Mouse (Mus musculus): Measurements from ENCODE around the gene Tbc1d22a.

Tbc1d22a gene

GRCm38 (mm10) chr15:86496646-86497045 is 282.4 kb downstream of the Tbc1d22a start:
- DNase-seq (ENCODE audit: low read depth, low spot score), result no peak

DNA sequence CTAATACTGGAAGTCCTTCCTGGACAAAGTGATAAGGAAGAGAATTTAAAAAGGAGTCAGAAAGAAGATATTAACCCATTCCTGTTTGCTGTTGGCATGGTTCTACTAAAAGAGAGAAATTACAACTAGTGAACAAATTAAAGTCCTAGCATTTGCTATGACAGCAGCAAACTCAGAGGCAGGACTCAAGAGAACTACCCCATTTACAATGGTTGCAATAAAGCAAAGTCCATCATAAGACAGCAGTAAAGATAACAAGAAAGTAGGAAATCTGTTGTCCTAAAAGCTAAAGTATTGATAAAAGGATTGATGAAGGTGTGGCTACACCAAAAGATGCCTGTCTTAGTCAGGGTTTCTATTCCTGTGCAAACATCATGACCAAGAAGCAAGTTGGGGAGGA is 286.3 kb downstream of the Tbc1d22a start:
- no peak for DNase-seq (ENCODE audit: low read depth, low spot score)

GRCm38 (mm10) chr15:86503413-86503812 is 289.2 kb downstream of the Tbc1d22a start:
- DNase-seq (ENCODE audit: low read depth, low spot score), result no peak

GRCm38 (mm10) chr15:86506666-86507065 is 292.4 kb downstream of the Tbc1d22a start:
- no peak for DNase-seq (ENCODE audit: low read depth, low spot score)

DNA sequence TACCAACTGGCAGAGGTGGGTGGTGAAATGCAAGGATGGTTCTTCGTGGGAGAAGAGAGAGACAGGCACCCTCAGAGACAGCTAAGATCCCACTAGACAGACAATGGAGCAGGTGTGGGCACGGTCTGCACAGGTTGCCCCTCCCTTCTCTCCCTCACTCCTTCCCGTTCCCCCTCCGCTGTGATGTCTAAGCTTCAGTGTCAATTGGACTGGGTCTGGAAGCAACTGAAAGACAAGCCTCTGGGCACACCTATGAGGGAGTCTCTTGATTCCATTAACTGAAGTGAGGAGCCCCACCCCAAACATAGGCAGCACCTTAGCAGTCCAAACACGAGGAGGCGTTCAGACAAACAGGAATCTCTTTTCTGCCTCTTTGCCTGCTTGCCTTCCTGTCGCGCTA is 293.3 kb downstream of the Tbc1d22a start:
- no peak for DNase-seq (ENCODE audit: low read depth, low spot score)

DNA sequence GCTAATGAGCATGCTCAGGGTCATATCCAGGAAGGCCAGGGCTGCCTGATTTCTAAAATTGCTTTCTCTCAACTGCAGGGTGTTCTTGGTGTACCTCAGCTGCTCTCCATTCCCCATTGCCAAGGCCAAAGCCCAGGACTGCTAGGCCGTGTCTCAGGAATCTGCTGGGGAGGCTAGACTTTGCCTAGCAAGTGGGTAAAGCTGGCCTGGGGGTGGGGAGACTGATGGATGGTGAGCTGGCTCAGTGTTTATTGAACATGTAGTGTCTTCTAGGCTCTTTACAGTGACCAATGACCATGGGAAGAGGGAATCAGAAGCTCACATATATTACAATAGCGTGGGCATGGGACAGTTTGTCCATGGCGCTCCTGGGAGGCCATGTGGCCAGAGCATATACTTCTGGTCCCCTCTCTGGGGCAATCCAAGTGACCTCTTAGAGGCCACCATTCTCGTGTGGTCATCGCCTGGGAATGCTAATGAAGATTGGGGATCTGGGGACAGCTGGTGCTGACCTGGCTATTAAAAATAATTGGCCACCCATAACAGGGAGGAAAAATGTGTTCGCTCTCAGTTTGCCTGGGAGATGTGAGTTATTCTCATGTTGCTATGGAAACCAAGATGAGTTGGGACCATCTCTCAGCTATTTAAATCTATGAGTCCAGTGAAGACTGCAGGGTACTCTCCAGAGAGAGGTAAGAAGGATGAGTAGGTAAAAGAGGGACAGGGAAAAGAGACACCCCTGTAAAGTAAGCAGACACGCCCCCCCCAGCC is 294.3 kb downstream of the Tbc1d22a start:
- no peak for DNase-seq (ENCODE audit: low read depth, low spot score)

- DNase-seq (ENCODE audit: low read depth, low spot score), result no peak
These were observed 295.3 kb downstream of the Tbc1d22a start for GRCm38 (mm10) chr15:86509601-86510000.

GRCm38 (mm10) chr15:86511181-86511580 is 296.9 kb downstream of the Tbc1d22a start:
- DNase-seq (ENCODE audit: low read depth, low spot score), result no peak

DNA sequence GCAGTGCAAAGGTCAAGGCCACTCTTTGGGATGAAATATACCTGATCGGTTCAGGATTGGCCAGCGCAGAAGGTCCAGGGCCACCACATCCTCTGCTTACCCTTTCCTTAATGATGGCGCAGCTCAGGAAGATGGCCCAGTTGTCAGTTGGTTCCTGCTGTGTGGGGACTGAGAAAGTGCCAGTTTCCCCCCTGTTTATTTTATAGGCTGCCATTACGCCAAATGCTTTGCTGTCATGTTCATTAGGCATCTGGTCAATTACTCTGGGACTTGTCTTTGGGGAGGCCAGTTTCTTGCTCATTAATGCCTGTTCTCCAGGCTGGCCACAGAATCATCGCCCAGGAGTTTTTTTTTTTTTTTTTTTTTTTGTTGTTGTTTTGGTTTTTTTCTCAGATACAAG is 299.1 kb downstream of the Tbc1d22a start:
- DNase-seq (ENCODE audit: low read depth, low spot score), result no peak

DNA sequence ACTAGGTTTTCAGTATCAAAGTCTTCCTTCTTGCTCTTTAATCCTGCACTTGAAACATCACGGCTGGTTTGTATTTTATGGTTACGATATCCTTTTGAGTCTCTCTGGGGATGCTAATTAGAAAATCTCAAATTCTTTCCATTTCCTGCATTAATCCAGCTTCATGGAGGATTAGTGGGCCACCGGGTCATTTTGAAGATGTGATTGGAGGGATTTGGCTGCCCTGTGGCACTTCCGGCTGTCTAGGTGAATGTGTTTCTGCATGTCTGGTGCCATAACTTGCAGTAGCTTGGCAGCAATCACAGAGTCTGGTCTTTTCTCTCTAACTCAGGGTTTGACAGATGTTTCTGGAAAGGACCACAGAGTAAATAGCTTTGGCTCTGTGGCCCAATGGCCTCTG is 305.9 kb downstream of the Tbc1d22a start:
- DNase-seq (ENCODE audit: low read depth, low spot score), result no peak

- DNase-seq (ENCODE audit: low read depth, low spot score), result no peak
These were observed 321.1 kb downstream of the Tbc1d22a start for GRCm38 (mm10) chr15:86535356-86535755.

DNA sequence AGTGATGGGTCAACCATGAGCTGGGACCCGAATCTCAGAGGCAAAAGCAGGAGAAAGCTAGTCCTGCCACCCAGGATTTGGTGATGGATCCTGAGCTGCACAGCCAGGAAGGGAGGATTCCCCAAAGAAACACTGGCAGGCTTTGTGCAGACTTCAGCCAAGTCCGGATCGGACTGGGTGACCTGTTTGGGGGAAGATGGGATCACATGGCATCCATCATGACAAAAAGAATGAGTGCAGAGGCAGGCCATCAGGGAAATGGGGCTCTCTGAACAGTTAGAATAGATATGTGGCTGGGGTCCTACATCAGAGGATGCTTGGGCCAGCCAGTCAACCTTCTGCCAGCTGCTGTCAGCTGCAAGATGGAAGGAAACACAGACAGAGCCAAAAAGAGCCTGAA is 328.1 kb downstream of the Tbc1d22a start:
- DNase-seq (ENCODE audit: low read depth, low spot score), result no peak

DNA sequence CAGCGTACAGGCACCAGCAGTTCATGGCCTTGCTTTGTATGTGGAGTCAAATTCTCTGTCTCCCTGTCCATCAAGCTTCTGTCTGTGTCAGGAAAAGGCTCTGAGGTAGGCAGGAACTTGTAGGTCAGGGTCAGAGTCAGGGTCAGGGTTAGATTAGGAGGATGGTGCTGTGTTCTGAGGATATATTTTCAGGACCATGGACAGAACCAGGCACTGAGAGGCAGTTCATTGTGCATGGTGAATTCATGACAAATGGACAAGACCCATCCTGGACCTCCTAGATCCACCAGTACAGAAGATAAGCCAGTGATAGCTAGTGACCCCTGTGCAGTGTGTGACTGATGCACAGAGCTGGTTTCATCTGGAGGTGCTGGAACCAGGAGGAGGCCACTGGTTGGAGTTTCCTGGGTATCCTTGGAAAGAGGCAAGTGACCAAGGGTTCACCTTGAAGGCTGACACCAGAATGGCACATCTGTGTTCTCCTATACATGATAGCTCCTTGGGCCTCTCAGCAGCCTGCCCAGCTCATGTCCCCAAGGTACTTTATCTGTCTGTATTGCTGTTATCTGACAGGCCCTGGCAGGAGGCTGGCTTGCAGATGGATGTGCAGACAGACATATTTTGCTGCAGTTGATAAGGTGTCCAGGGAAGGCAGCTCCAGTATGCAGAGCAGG is 330.0 kb downstream of the Tbc1d22a start:
- DNase-seq (ENCODE audit: low read depth, low spot score), result no peak

Data from c-Kit-negative CD71-positive TER-119-positive erythroid progenitor cells, embryonic 14.5 days (primary cell).